Mouse (Mus musculus): Measurements from ENCODE around the gene Cst6.

DNA sequence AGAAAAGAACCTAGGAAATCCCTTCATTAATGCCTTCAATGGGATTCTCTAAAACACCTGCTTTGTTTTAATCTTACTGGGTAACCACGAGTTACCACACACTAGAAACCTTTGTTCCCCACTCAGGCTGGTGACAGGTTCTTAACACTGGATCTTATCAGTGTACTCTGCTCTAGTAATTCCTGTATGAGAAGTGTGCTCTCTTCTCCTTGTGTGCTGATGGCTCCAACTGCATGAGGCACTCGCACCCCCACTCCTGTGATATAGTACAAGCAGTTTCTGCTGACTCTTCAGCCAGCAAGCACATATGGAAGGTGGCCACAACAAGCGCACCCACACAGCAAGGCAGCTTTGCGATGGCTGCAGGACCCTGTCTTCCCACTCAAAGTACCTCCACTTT is 24.8 kb upstream of the Cst6 start:
- TF ChIP-seq CTCF (IDR thresholded peaks at IDR 0.05; ENCODE audit: low read depth, low read length) (no peak), POLR2A (IDR thresholded peaks at IDR 0.05; ENCODE audit: extremely low read depth, insufficient read depth, low read length) (no peak)
